Mouse (Mus musculus) natural killer cell, adult 2 months (primary cell): ENCODE results near the gene Cdcp1.

Experiments
- DNase-seq, 2 experiments: peaks; one replicate each; pipeline ENCODE4 v3.0.0; 2022; ENCODE audit warnings: low spot score in 2 of 2

The Cdcp1 gene

DNA sequence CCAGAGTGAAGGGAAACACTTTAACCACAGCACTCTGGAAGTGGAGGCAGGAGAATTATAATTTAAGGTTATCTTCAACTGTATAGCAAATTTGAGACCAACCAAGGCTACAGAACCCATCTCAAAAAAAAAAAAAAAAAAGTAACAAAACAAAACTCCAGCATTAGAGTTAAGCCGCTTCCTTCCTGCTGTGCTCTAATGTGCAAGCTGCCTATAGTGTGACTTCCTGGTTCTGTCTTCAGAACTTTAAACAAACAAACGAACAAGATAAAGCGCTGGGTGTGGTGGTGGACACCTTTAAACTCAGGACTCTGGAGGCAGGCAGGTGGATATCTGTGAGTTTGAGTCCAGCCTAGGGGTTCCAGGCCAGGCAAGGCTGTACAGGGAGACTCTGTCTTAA lies 63.8 kb downstream of the Cdcp1 start:
- peak; percentile 9 to 45 for DNase-seq

DNA sequence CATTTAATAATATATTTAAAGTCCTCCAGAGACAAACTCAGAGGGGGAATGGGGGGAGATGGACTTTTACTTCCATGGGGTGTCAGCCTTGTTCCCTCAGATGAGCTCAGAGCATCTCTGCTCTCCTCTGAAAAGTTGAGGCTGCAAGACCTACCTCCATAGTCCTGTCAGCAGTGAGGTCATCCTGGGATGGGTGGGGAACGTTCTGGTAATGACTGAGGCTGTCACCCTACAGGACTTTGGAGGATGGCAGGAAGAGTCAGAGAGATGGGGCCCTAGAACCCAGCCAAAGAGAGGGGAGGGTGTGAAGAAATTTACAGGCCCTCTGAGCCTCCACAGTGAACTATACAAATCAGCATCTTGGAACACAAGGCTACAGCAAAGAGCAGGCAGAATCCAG lies 64.3 kb downstream of the Cdcp1 start:
- no peak for DNase-seq

DNA sequence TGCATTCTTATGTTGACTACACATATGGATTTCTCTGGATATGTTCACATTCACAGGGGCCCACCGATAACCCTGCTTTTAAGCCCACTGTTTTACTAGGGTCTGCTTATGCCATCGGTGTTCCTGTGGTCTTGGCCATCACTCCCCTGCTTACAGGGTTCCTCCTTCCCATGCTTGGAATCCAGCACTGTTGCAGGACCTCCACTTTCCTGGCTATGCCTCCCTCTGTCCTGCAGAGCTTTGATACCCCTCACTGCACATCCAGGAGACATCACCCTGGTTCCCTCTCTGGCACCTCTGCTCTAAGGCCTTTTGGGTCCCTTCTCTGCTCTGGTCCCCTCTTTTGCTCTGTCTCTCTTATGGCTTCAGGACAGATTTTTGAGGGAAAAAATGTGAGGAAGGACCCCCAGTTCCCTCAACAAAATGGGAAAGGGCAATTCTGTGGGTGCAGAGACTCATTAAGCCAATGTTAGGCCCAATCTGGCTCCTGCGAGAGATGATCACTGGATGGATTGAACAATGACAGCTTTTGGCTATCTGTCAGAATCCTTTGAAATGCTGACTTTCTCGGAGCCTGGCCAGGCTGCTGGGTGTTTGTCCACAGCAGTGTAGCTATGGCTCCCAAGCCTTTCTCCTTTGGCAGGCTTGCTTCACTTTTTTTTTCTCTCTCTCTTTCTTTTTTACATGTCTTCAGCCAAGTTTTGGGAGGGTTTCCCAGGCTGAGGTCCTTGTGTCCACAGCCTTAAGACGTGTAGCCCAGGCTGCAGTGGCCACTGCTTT lies 65.4 kb downstream of the Cdcp1 start, which contains the start of gene Clec3b:
Gene Clec3b, plus strand, starts transcription at position 706 of the 780 bp plus-strand sequence.
- no peak for DNase-seq

DNA sequence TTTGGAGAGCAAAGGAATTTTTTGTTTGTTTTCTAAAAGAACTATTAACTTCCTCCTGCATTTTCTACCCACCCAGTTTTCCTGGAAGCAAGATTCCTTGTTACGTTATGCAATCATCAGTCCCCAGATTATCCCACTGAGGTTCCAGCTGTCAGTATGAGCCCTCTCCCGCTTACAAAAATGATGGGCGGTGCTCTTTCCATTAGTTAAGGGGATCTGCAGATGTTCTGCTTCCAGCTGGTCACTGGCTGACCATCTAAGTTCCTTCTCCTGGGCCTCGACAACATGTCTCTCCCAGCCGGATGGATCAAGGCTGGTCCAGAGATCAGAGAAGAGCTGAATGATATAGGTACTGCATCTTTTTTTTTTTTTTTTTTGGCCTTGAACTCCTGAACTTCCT lies 67.4 kb downstream of the Cdcp1 start:
- DNase-seq = no peak

- no peak for DNase-seq
Measured at GRCm38 (mm10) chr9:123139887-123140614, 75.8 kb downstream of the Cdcp1 start.

- DNase-seq = no peak
Measured at GRCm38 (mm10) chr9:123138891-123139474, 76.9 kb downstream of the Cdcp1 start.

- no peak for DNase-seq
Measured at GRCm38 (mm10) chr9:123136953-123137682, 78.7 kb downstream of the Cdcp1 start.

DNA sequence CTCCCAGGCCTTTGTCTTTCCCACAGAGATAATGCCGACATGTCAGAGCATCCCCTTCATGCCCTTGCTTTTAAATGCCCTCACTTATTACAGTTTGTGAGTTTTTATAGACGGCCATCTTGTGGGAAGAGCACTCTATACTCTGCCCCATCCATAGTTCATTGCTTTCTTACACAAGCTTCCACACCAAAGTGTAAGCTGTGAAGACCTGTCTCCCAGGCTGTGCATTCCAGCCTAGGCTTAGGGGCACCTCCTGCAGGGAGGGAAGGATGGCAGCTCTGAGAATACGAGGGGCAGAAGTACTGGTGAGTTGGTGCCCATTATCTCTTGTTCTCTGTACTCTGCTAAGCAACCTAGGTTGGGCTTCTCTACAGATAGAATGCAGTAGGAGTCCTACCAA lies 82.8 kb downstream of the Cdcp1 start:
- no peak for DNase-seq

GRCm38 (mm10) chr9:123127663-123128062 lies 88.2 kb downstream of the Cdcp1 start:
- no peak for DNase-seq

- DNase-seq = no peak
Measured at GRCm38 (mm10) chr9:123124413-123124981, 91.3 kb downstream of the Cdcp1 start.

DNA sequence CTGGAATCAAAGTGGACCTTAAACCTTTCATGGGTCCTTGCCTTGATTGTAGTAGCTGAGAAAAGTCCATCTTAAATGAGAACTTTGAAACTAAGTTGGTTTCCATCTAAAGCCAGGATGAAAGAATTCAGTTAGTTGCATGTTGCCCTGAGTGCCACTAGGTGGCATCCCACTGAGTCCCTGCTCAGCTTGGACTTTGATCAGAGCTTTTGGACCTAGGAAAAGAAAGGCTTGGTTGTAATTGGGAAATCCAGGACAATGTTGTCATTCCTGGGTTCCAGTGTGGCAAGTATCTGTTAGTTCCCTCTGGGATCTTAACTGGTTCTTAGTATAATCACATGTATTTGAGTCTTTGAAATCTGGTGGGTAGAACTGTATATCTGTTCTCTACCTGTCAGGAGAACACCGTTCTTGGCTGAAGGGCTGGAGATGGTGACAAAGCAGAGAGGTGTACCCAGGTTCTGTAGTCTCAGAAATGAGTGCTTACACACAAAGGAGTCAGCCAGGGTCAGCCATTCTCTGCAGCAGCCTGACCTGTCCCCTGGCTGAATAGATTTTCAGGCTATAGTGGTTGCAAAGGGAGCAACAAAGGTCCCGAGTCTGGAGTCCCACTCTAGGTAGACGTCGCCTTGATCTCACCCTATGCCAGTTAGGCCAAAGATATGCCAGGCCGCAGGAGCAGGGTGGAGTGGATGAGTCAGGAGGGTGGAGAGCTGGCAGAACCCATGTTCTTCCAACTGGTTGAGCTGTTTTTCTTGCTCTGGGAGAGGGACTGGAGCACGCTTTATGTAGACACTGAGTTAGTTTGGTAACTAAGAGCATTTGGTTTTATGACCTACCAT lies 92.0 kb downstream of the Cdcp1 start:
- DNase-seq = no peak

- DNase-seq = no peak
Measured at GRCm38 (mm10) chr9:123123017-123123416, 92.8 kb downstream of the Cdcp1 start.
